Mouse (Mus musculus): Measurements from ENCODE around the gene Ankrd54. TPM values are rescaled to one million over a fixed set of nuclear protein-coding genes. Genes with fewer than 3 reads are reported as not detected.
A peak's percentile ranks its signal among the peaks of the same experiment; 100 is the strongest.

Ankrd54 gene
- polyA plus RNA-seq, 1 experiment = 36.1 TPM

DNA sequence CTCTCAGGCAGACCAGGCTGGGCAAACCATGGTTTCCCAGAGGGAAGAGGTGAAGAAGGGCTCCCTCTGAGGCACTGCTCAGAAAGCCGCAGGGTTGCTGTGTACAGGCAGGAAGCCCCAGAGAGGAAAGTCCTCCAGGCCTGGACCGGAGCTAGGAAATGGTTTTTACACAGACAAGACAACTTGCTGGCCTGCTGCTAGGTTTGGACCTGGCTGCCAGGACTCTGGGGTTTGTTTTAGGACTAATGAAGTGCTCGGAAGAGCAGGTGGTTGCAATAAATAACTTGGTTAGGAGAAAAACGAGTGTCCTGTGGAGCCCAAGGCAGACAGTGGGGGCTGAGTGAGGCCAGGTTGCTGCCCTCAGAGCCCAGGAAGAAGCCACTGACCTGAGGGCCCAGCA lies 14.5 kb downstream of the Ankrd54 start:
- Histone ChIP-seq H3K4me3 (no peak overlapping the region), H3K27me3 (ENCODE audit: control insufficient read depth, insufficient read depth, insufficient read length) (peaks cover 5% of the 10 kb centered on the region), H3K79me2 (ENCODE audit: control insufficient read depth, insufficient read depth) (no peaks in the 10 kb centered on the region), H3ac (ENCODE audit: control insufficient read depth, insufficient read length) (no peak overlapping the region), H3K4me2 (ENCODE audit: low read depth) (no peak overlapping the region), H3K36me3 (ENCODE audit: control insufficient read depth, insufficient read depth) (peaks cover 1% of the 10 kb centered on the region)
- TF ChIP-seq SRF (IDR thresholded peaks at IDR 0.05; ENCODE audit: control insufficient read depth, insufficient read length, low read depth) (no peak), MYOG (IDR thresholded peaks at IDR 0.05; ENCODE audit: control insufficient read depth in 1 of 3, insufficient read depth in 1 of 3, insufficient read length in 2 of 3, low read depth in 2 of 3) (peak in 1 of 3 experiments; percentile 24)

DNA sequence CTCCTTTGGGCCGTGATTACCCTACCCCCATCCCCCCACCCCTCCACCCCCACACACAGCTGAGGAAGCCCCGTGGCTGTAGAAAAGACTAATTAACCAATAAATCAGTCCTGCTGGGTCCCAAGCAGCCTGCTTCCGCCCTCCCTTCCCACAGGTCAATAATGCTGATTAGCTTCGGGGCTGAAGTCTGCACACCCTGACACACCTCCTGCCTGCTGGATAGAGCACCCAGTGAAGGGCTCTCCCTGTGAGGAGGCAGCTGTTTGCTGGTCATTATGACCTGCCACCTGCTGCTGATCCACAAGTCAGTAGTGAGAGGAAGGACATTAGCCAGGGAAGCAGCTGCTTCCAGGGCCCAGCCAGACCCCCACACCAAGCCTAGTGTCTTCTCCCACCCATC lies 17.9 kb downstream of the Ankrd54 start:
- peaks cover 32% of the 10 kb centered on the region for H3K27me3 ChIP-seq (ENCODE audit: control insufficient read depth, insufficient read depth, insufficient read length)
- H3K36me3 ChIP-seq (ENCODE audit: control insufficient read depth, insufficient read depth) = no peaks in the 10 kb centered on the region
- TF ChIP-seq MYOG (IDR thresholded peaks at IDR 0.05; ENCODE audit: control insufficient read depth in 1 of 3, insufficient read depth in 1 of 3, insufficient read length in 2 of 3, low read depth in 2 of 3) = peak; percentile 96 to 99 (median 98)
- no peak for TF ChIP-seq MAX (IDR thresholded peaks at IDR 0.05; ENCODE audit: low read depth)
- TF ChIP-seq MYOD1 (IDR thresholded peaks at IDR 0.05; ENCODE audit: control insufficient read depth in 1 of 3, insufficient read length in 2 of 3, low read depth in 2 of 3) = peak; percentile 86 to 99 (median 97)
- TF ChIP-seq TCF12 (IDR thresholded peaks at IDR 0.05; ENCODE audit: insufficient read depth, poor library complexity, severe bottlenecking) = peak; percentile 86
- TF ChIP-seq USF1 (IDR thresholded peaks at IDR 0.05; ENCODE audit: low read depth) = no peak
- no peak for TF ChIP-seq CEBPB (IDR thresholded peaks at IDR 0.05; ENCODE audit: insufficient read depth, poor library complexity, severe bottlenecking)
- TF ChIP-seq TCF3 (IDR thresholded peaks at IDR 0.05; ENCODE audit: insufficient read length, low read depth) = peak; percentile 90
- TF ChIP-seq SRF (IDR thresholded peaks at IDR 0.05; ENCODE audit: control insufficient read depth, insufficient read length, low read depth) = peak; percentile 6
- H3K79me2 ChIP-seq (ENCODE audit: control insufficient read depth, insufficient read depth) = no peaks in the 10 kb centered on the region
- no peak overlapping the region for H3K4me3 ChIP-seq
- H3ac ChIP-seq (ENCODE audit: control insufficient read depth, insufficient read length) = no peak overlapping the region
- H3K4me2 ChIP-seq (ENCODE audit: low read depth) = peak overlapping the region; percentile 19

DNA sequence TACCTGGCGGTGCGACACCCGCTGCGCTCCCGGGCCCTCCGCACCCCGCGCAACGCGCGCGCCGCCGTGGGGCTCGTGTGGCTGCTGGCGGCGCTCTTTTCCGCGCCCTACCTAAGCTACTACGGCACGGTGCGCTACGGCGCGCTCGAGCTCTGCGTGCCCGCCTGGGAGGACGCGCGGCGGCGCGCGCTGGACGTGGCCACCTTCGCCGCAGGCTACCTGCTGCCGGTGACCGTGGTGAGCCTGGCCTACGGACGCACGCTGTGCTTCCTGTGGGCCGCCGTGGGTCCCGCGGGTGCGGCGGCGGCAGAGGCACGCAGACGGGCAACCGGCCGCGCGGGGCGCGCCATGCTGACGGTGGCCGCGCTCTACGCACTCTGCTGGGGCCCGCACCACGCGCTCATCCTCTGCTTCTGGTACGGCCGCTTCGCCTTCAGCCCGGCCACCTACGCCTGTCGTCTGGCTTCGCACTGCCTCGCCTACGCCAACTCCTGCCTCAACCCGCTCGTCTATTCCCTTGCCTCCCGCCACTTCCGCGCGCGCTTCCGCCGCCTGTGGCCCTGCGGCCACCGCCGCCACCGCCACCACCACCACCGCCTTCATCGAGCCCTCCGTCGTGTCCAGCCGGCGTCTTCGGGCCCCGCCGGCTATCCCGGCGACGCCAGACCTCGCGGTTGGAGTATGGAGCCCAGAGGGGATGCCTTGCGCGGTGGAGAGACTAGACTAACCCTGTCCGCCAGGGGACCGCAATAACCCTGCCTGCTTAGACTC lies 19.8 kb downstream of the Ankrd54 start:
- Histone ChIP-seq H3K79me2 (ENCODE audit: control insufficient read depth, insufficient read depth) (no peaks in the 10 kb centered on the region), H3ac (ENCODE audit: control insufficient read depth, insufficient read length) (peak overlapping the region; percentile 5), H3K4me3 (no peak overlapping the region), H3K36me3 (ENCODE audit: control insufficient read depth, insufficient read depth) (no peaks in the 10 kb centered on the region), H3K4me2 (ENCODE audit: low read depth) (no peak overlapping the region), H3K27me3 (ENCODE audit: control insufficient read depth, insufficient read depth, insufficient read length) (peaks cover 32% of the 10 kb centered on the region)
- TF ChIP-seq SRF (IDR thresholded peaks at IDR 0.05; ENCODE audit: control insufficient read depth, insufficient read length, low read depth) (no peak), POLR2AphosphoS2 (IDR thresholded peaks at IDR 0.05; ENCODE audit: insufficient read length, low read depth) (no peak), TCF12 (IDR thresholded peaks at IDR 0.05; ENCODE audit: insufficient read depth, poor library complexity, severe bottlenecking) (no peak), POLR2A (IDR thresholded peaks at IDR 0.05; ENCODE audit: insufficient read length, low read depth) (no peak), MYOD1 (IDR thresholded peaks at IDR 0.05; ENCODE audit: control insufficient read depth in 1 of 3, insufficient read length in 2 of 3, low read depth in 2 of 3) (no peak), CEBPB (IDR thresholded peaks at IDR 0.05; ENCODE audit: insufficient read depth, poor library complexity, severe bottlenecking) (no peak), MYOG (IDR thresholded peaks at IDR 0.05; ENCODE audit: control insufficient read depth in 1 of 3, insufficient read depth in 1 of 3, insufficient read length in 2 of 3, low read depth in 2 of 3) (no peak), TCF3 (IDR thresholded peaks at IDR 0.05; ENCODE audit: insufficient read length, low read depth) (no peak), E2F4 (IDR thresholded peaks at IDR 0.05; ENCODE audit: insufficient read depth) (no peak), REST (IDR thresholded peaks at IDR 0.05; ENCODE audit: insufficient read depth, insufficient read length) (no peak), MAX (IDR thresholded peaks at IDR 0.05; ENCODE audit: low read depth) (no peak), USF1 (IDR thresholded peaks at IDR 0.05; ENCODE audit: low read depth) (no peak)

DNA sequence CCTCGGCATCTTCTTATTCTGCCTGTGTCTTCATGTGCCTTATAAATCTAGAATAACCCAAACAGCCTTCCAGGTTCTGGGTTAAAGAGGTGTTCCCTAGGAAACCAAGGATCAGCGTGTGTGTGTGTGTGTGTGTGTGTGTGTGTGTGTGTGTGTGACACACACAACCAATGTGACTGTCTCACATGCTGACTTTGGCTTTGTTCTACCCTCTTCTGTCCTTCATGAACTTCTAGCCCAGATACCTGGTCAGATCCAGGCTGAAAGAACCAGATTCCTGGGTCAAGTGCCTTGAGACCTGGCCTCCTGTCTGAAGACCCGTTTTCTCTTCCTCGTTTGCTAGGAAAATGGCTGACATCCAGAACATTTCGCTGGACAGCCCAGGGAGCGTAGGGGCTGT lies 21.1 kb downstream of the Ankrd54 start, which contains the start of gene Galr3:
TSS of gene Galr3 (plus strand) at position 301 of the 400 bp plus-strand sequence.
- peak within 1 kb of the TSS; percentile 16 for H3K4me2 ChIP-seq (ENCODE audit: low read depth)
- H3ac ChIP-seq (ENCODE audit: control insufficient read depth, insufficient read length) = peak within 1 kb of the TSS; percentile 5
- TF ChIP-seq REST (IDR thresholded peaks at IDR 0.05; ENCODE audit: insufficient read depth, insufficient read length) (no peak), E2F4 (IDR thresholded peaks at IDR 0.05; ENCODE audit: insufficient read depth) (no peak)
- H3K4me3 ChIP-seq = no peak within 1 kb of the TSS
- no peaks in the 10 kb centered on the region for H3K36me3 ChIP-seq (ENCODE audit: control insufficient read depth, insufficient read depth)
- peaks cover 32% of the 10 kb centered on the region for H3K27me3 ChIP-seq (ENCODE audit: control insufficient read depth, insufficient read depth, insufficient read length)
- H3K79me2 ChIP-seq (ENCODE audit: control insufficient read depth, insufficient read depth) = no peaks in the 10 kb centered on the region

DNA sequence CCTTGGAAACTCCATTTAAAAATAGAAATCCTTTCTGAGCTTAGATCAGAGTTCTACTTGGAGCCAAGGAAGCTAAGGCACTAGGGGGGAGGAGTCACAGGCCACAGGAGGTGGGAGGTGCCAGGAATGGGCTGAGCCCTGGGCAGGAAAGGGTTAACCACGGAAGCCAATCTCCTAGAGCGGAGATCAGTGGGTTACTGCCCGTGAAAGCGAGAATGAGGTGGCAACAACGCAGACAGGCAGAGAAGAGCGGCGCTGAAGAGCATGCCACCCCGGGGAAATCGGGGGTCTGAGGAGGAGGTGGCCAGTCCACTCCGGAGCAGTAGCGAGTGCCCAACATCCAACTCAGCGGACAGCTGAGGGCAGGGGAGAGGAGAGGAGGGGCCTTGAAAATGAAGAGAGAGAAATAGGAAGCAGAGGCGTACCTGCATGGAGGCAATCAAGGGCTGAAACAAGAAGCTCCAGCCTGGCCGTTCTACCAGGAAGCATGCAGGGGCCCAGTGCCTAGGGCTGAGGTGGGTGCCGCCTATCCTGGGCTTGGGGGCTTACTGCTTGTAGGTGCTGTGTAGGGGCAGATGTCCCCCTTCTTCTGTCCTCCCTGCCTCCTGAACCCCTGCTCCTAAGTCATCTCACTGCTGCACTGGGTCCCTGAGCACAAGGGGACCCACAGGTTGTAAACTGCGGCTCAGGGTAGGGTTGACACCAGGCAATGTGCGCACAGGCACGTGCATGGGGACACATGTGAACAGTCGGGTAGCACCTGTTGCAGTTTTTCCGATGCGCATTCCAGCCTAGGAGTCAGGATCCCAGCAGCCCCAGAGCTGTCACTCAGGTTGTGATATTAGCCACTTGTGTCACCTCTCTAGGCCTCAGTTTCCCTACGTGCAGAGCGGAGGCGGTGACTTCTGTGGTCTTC lies 21.9 kb downstream of the Ankrd54 start:
- peak overlapping the region; percentile 16 for H3K4me2 ChIP-seq (ENCODE audit: low read depth)
- H3K79me2 ChIP-seq (ENCODE audit: control insufficient read depth, insufficient read depth) = no peaks in the 10 kb centered on the region
- peak in 1 of 3 experiments; percentile 46 for TF ChIP-seq MYOG (IDR thresholded peaks at IDR 0.05; ENCODE audit: control insufficient read depth in 1 of 3, insufficient read depth in 1 of 3, insufficient read length in 2 of 3, low read depth in 2 of 3)
- TF ChIP-seq MYOD1 (IDR thresholded peaks at IDR 0.05; ENCODE audit: control insufficient read depth in 1 of 3, insufficient read length in 2 of 3, low read depth in 2 of 3) = peak in 2 of 3 experiments; percentile 64 to 66
- no peak for TF ChIP-seq POLR2A (IDR thresholded peaks at IDR 0.05; ENCODE audit: insufficient read length, low read depth)
- H3K4me3 ChIP-seq = no peak overlapping the region
- peaks cover 32% of the 10 kb centered on the region for H3K27me3 ChIP-seq (ENCODE audit: control insufficient read depth, insufficient read depth, insufficient read length)
- H3K36me3 ChIP-seq (ENCODE audit: control insufficient read depth, insufficient read depth) = no peaks in the 10 kb centered on the region
- no peak overlapping the region for H3ac ChIP-seq (ENCODE audit: control insufficient read depth, insufficient read length)

All from myocyte (in vitro differentiated cells).